Mouse (Mus musculus): Measurements from ENCODE around the gene Gm49380.

The Gm49380 gene

DNA sequence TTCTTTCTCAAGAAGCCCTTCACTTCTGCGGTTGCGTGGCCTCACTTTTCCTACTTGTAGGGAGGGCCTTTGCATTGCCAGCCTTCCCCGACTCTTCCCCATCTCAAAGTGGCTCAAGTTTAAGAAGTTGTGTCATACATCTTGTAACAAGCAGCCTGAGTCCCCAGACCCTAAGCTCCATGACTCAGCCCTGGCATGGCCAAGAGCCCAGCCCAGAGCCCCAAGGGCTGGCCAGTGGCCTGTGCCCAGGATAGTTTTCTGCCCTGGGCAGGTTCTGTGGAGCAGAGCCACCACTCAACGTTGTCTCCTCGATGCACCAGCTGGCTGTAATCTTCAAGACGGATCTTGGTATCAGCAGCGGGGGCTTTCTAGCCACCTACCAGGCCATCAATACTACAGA, 8.4 kb downstream of the Gm49380 start:
- in situ Hi-C loops (cut with MboI; ENCODE audit: low pct_unique_long_range_greater_than_20kb in 1 of 2, low sequenced_read_pairs in 2 of 2, unreplicated experiment in 1 of 2) = no loop called here

DNA sequence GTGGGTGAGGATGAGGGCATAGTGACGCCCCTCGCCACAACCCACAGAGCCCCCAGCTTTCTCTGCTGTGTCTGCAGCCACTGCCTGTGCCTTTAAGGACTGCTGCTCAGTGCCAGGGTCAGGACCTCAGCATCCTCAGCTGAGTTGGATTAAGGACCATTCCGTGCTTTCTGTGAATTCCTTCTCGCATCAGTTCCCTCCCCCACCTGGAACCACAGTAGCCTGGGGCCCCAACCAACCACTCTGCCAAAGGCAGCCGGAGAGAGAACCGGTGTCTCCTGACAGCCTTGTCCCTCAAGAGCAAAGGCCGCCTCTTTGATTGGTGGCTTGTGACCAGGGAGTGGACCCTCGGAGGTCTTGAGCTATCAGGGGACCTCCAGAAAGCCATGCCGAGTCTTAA, 11.8 kb downstream of the Gm49380 start, which contains the start of gene Mfrp:
Mfrp (plus strand) TSS at position 240 of the 400 bp plus-strand sequence.
- in situ Hi-C loops (cut with MboI; ENCODE audit: low pct_unique_long_range_greater_than_20kb in 1 of 2, low sequenced_read_pairs in 2 of 2, unreplicated experiment in 1 of 2) = no loop called here

DNA sequence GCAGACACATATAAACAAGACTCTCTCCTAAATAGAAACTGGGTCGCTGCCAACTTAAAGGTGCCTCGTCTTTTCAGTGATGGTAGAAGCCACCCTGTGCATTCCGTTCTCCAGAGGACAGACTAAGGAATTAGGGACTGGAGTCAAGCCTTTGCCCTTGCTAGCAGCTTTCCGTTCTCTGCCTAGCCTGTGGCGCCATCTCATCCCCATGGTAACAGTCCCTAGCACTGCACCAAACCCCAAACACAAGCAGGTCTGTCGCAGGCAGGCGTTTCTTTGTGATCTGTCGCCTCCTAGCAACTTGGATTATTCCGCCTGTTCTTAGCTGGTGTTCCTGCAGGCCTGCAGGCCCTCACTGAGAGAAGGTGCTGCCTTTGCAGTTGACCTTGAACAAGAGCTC, 16.8 kb downstream of the Gm49380 start:
- in situ Hi-C loops (cut with MboI; ENCODE audit: low pct_unique_long_range_greater_than_20kb in 1 of 2, low sequenced_read_pairs in 2 of 2, unreplicated experiment in 1 of 2) = no loop called here

GRCm38 (mm10) chr9:44095781-44096180, 17.5 kb downstream of the Gm49380 start:
- in situ Hi-C loops (cut with MboI; ENCODE audit: low pct_unique_long_range_greater_than_20kb in 1 of 2, low sequenced_read_pairs in 2 of 2, unreplicated experiment in 1 of 2) = no loop called here

GRCm38 (mm10) chr9:44094737-44095136, 18.6 kb downstream of the Gm49380 start:
- in situ Hi-C loops (cut with MboI; ENCODE audit: low pct_unique_long_range_greater_than_20kb in 1 of 2, low sequenced_read_pairs in 2 of 2, unreplicated experiment in 1 of 2) = no loop called here

DNA sequence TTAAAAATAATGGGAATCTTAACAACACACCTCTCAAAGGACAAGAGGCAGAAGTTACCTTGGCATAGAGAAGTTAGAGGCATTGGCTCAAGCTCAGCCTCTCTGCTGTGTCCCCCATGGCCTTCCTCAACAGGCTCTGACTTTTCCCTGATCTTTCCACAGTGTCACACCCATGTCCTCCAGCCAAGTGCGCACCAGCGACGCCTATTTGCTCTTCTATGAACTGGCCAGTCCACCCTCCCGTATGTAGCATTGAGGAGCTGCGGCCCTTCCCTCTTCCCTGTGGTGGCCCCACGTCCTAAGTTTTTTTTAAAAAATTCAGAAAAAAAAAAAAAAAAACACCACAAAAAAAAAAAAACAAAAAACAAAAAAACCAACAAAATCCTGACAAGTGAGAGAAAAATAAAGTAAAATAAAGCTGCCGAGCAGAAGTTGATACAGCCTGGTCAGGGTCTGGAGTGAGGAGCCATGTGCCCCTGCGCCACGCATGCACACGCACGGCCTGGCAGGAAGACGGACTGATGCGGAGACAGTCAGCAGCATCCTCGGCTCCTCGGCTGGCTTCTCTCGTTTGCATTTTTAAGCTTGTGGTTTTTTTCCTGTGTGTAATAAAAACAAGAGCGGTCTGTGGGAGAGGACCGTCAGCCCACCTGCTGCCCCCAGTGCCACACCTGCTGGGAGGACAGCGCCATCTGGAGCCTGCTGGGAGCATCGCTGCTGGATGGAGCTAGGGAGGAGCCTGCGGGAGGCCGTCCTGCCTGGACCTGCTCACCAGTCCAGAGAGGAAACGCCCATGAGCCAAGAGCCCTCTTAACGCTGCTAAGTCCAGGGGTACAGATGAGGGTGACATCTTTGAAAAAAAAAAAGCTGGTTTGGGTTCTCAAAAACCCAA, 19.4 kb downstream of the Gm49380 start:
- in situ Hi-C loops (cut with MboI; ENCODE audit: low pct_unique_long_range_greater_than_20kb in 1 of 2, low sequenced_read_pairs in 2 of 2, unreplicated experiment in 1 of 2) = no loop called here

DNA sequence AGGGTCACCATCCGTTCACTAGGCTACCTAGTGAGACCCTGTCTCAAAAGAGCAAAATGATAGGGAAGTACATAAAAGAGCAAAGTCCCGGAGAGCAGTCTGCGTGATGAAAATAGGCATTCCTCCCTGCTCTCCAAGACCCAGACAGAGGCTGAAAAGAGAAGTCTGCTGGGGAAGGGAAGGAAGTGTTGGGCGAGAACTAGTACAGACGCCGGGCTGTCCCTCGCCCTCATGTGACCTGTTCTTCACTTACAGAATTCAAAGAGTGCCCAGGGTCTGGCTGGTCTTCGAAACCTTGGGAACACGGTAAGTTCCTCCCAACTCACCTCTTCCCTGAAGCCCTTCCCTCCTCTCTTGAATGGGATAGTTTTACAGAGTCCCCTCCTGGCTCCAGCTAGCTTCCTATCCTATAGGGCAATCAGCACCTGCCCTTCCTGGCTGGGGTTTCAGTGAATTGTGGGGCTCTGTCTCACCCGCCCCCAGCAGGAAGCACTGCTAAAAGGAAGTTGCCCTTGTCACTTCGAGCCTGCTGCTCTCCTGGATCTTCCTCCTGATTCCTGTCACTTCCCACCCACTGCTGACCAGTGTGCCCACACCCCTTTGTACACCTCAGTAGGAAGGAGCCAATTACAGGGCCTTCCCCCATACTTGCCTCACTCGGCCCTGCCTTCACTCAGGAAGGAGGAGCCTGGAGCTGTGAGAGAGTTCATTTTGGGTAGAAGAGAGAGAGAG, 24.3 kb downstream of the Gm49380 start:
- in situ Hi-C loops (cut with MboI; ENCODE audit: low pct_unique_long_range_greater_than_20kb in 1 of 2, low sequenced_read_pairs in 2 of 2, unreplicated experiment in 1 of 2) = no loop called here

DNA sequence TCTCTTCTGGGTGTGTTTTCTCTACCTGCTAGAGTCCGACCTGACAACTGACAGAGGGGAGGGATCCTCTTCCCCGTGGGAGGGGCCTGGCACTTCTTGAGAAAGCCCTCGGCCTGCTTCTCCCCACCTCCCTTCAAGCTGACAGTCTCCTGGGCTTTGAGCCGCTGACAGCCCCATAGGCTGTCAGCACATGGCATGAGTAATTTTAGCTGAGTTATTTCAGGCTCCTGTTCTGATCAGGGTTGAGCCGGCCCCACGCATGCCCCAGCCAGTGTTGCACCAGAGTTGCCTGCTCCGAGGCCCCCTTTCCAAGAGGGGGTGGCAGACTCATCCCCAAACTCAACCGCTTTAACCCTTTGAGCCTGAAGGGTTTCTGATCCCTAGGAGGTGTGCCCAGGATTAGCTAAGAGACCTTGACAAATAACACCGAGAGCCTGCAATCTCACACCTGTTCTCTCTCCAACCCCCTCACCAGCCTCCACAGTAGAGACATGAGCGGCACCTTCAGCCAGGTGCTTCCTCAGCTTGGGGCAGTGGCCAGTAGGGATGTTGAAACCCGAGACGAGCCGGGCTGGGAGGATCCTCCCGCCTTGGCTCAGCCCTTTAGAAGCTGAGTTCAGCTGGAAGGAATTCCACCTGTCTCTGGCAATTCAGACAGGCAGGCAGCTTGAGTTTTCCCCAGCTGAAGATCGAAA, 25.4 kb downstream of the Gm49380 start:
- in situ Hi-C loops (cut with MboI; ENCODE audit: low pct_unique_long_range_greater_than_20kb in 1 of 2, low sequenced_read_pairs in 2 of 2, unreplicated experiment in 1 of 2) = no loop called here

- in situ Hi-C loops (cut with MboI; ENCODE audit: low pct_unique_long_range_greater_than_20kb in 1 of 2, low sequenced_read_pairs in 2 of 2, unreplicated experiment in 1 of 2) = no loop called here
These were observed 26.3 kb downstream of the Gm49380 start for GRCm38 (mm10) chr9:44086960-44087359.

- in situ Hi-C loops (cut with MboI; ENCODE audit: low pct_unique_long_range_greater_than_20kb in 1 of 2, low sequenced_read_pairs in 2 of 2, unreplicated experiment in 1 of 2) = no loop called here
These were observed 27.3 kb downstream of the Gm49380 start for GRCm38 (mm10) chr9:44085741-44086665.

DNA sequence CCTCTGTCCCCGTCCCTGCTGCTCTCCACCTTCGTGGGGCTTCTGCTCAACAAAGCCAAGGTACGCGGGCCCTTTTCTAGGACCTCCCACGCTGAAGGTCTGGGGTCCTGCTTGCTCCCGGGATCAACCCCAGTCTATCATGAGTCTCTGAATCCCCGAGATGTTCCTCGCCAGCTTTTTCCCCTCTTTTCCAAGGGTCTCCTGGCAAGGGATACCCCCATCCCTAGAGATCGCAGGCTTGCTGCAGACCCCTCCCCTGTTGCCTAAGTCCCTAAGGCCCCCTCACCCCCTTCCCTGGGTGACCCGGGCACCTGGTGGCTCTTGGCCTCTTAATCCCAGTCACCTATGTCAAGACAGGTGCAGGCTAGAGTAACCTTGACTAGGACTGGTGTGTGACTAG, 28.0 kb downstream of the Gm49380 start:
- in situ Hi-C loops (cut with MboI; ENCODE audit: low pct_unique_long_range_greater_than_20kb in 1 of 2, low sequenced_read_pairs in 2 of 2, unreplicated experiment in 1 of 2) = no loop called here

DNA sequence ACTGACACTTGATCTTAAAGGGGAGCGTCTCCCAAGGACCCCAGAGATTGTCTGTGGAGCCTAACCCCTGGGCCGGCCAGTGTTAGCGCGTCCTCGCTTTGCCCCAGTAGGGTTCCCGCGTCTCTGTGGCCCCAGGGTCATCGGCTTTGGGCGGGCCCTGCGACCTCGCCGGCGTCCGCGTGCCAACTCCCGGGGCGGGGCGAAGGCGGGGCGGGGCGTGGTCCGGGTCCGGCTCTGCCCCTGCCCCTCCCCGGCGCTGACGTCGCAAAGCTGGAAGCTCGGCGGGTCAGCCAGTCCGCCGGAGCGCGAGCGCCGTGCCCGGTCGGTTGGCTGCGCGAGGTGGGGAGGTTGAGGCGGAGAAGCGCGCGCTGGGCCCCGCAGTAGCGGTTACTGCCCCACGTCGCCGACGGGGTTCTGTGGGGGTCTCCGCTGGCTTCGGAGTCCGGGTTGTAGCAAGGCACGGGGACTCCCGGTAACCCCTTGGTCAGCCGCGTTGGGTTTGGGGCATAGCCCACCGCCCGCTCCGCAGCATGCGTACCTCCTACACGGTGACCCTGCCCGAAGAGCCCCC, 28.6 kb downstream of the Gm49380 start:
- in situ Hi-C loops (cut with MboI; ENCODE audit: low pct_unique_long_range_greater_than_20kb in 1 of 2, low sequenced_read_pairs in 2 of 2, unreplicated experiment in 1 of 2) = no loop called here

DNA sequence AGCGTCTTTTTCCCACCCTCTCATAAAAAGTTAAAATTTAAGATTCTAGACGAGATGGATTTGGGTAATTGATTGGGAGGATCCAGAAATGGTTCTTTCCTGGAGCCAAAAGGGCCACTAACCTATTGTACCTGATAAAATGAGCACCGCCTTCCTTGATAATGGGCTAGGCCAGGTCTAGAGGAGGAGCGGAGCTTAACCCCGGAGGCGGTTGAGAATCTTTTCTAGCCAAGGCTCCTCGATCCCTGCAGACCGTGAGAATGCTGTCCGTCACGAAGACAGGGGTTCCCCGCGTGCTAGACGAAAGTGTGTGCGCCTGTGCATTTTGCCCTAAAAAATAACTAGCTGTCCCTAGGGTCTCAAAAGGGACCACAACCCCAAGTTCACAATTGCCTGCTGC, 29.1 kb downstream of the Gm49380 start:
- in situ Hi-C loops (cut with MboI; ENCODE audit: low pct_unique_long_range_greater_than_20kb in 1 of 2, low sequenced_read_pairs in 2 of 2, unreplicated experiment in 1 of 2) = no loop called here

- in situ Hi-C loops (cut with MboI; ENCODE audit: low pct_unique_long_range_greater_than_20kb in 1 of 2, low sequenced_read_pairs in 2 of 2, unreplicated experiment in 1 of 2) = no loop called here
These were observed 29.7 kb downstream of the Gm49380 start for GRCm38 (mm10) chr9:44083392-44084121.

- in situ Hi-C loops (cut with MboI; ENCODE audit: low pct_unique_long_range_greater_than_20kb in 1 of 2, low sequenced_read_pairs in 2 of 2, unreplicated experiment in 1 of 2) = no loop called here
These were observed 31.0 kb downstream of the Gm49380 start for GRCm38 (mm10) chr9:44082266-44082665.

DNA sequence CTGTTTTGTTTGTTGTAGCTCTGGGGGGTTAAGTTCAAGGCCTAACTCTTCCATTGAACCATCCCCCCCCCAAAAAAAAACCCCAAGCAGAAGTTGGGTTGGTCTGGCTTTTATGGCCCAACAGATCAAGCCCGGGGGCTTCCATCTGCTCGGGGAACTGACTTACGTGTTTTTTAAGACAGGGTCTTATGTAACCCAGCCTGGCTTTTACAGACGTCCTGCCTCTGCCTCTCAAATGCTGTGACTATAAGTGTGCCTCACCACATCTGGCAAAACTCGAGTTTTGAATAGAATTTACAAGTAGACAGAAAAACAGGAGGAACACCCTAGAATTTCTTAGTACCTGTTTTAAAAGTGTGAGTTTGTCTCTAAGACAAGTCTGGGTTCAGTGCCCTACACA, 31.7 kb downstream of the Gm49380 start:
- in situ Hi-C loops (cut with MboI; ENCODE audit: low pct_unique_long_range_greater_than_20kb in 1 of 2, low sequenced_read_pairs in 2 of 2, unreplicated experiment in 1 of 2) = no loop called here

DNA sequence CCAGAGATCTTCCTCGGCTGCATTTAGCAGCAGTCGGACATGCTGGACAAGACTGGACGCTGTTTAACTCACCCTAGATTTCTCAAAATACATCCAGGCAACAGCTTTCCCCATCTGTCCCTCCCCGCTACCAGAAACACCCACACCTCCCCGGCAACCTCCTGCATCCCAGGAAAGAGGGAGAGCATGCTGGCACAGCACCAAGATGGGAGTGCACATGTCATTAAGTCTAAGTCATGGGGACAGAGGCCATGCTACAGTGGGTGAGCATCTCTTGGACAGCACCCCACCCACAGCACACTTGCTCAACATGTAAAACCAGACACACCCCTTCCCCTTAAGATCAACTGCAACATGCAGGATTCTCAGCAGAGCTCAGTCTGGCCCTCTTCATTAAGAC, 32.3 kb downstream of the Gm49380 start:
- in situ Hi-C loops (cut with MboI; ENCODE audit: low pct_unique_long_range_greater_than_20kb in 1 of 2, low sequenced_read_pairs in 2 of 2, unreplicated experiment in 1 of 2) = no loop called here
